In genomic region chr12:26471376-26471775, GRCm38 (mm10) we compare ENCODE assay signal across 23 mouse cellular contexts. TPM values are rescaled to one million over a fixed set of nuclear protein-coding genes. Genes with fewer than 3 reads are reported as not detected.
DNase-seq lines count a peak whose midpoint lies in the region; ATAC-seq and TF ChIP-seq lines count a peak whose summit lies in the region.
"Had no signal": no experiment of that assay in that cellular context is flagged by ENCODE, and none has a peak within 500 bp of the region (broad histone marks: within the 10 kb centered on the region; RNA-seq: fewer than 3 reads in every experiment).

No protein-coding gene starts in this region.

- 0 out of 2 replicates have a peak overlapping the region, but pooled peaks have one; percentile 22 for H3K9ac ChIP-seq in heart, embryonic 11.5 days (ENCODE audit: low read depth, low read length)
- no peak overlapping the region for H3K9ac ChIP-seq in kidney, embryonic 15.5 days
- peak overlapping the region; percentile 16; the same call in 1 of the 2 replicates for H3K9ac ChIP-seq in liver, embryonic 15.5 days
- H3K9ac ChIP-seq: forebrain, embryonic 15.5 days; limb, embryonic 15.5 days had no signal

- H3K36me3 ChIP-seq in heart, embryonic 11.5 days (ENCODE audit: control insufficient read depth, insufficient read depth, low read length), result no peaks in the 10 kb centered on the region
- 0 out of 2 replicates have a peak, but pooled peaks cover 3% of the 10 kb centered on the region for H3K36me3 ChIP-seq in kidney, embryonic 15.5 days
- no peaks in the 10 kb centered on the region; the same call in 1 of the 2 replicates for H3K36me3 ChIP-seq in liver, embryonic 15.5 days (replicated peaks)
- H3K36me3 ChIP-seq: forebrain, embryonic 15.5 days; G1E; limb, embryonic 15.5 days had no signal

- no peak for DNase-seq in heart, postnatal 4 days
- DNase-seq in kidney, adult 8-10 months, result no peak
- no peak for DNase-seq in c-Kit-positive CD71-positive TER-119-positive erythroid progenitor cells, embryonic 14.5 days (ENCODE audit: low spot score)
- DNase-seq: adrenal gland, postnatal 14 days; cerebellum, adult 8-10 months; kidney, postnatal 14 days; layer of hippocampus, postnatal 36 days; lung, postnatal 10 days; right cerebral cortex, postnatal 4 days had no signal

- H3K4me3 ChIP-seq in heart, embryonic 11.5 days (ENCODE audit: low read depth, low read length), result peak overlapping the region; percentile 77
- H3K4me3 ChIP-seq in kidney, embryonic 15.5 days (replicated peaks), result no peak overlapping the region
- H3K4me3 ChIP-seq in bone marrow, adult 2 months (replicated peaks; ENCODE audit: control insufficient read depth, low read depth, low read length), result peak overlapping the region; percentile 66
- peak overlapping the region; percentile 84 for H3K4me3 ChIP-seq in liver, embryonic 15.5 days (replicated peaks)
- H3K4me3 ChIP-seq: forebrain, embryonic 15.5 days; megakaryocyte, embryonic 14.5 days had no signal

- no peak overlapping the region for H3K27ac ChIP-seq in heart, embryonic 11.5 days (ENCODE audit: low read depth, low read length)
- no peak overlapping the region for H3K27ac ChIP-seq in kidney, embryonic 15.5 days
- peak overlapping the region; percentile 16; the same call in 1 of the 2 replicates for H3K27ac ChIP-seq in bone marrow, adult 2 months (ENCODE audit: control insufficient read depth, insufficient read depth, low read depth, low read length, poor library complexity)
- H3K27ac ChIP-seq in liver, embryonic 15.5 days (replicated peaks), result peak overlapping the region; percentile 93
- H3K27ac ChIP-seq: forebrain, embryonic 15.5 days; layer of hippocampus, adult 2 months; limb, embryonic 15.5 days; stomach, postnatal 0 days had no signal

- H3K4me1 ChIP-seq in heart, embryonic 11.5 days (ENCODE audit: control insufficient read depth, insufficient read depth, low read length), result peaks cover 3% of the 10 kb centered on the region; the same call in 1 of the 2 replicates
- H3K4me1 ChIP-seq in kidney, embryonic 15.5 days, result peaks cover 23% of the 10 kb centered on the region
- peaks cover 5% of the 10 kb centered on the region; the same call in 1 of the 2 replicates for H3K4me1 ChIP-seq in bone marrow, adult 2 months (ENCODE audit: control insufficient read depth, insufficient read depth, low read length)
- H3K4me1 ChIP-seq in liver, embryonic 15.5 days (replicated peaks), result peaks cover 74% of the 10 kb centered on the region

- peak overlapping the region; percentile 94 for H3K4me2 ChIP-seq in heart, embryonic 11.5 days
- H3K4me2 ChIP-seq in kidney, embryonic 15.5 days, result peak overlapping the region; percentile 95; the same call in 1 of the 2 replicates
- H3K4me2 ChIP-seq in liver, embryonic 15.5 days, result peak overlapping the region; percentile 98

- H3K27me3 ChIP-seq in heart, embryonic 11.5 days (ENCODE audit: control insufficient read depth, insufficient read depth, low read length), result no peaks in the 10 kb centered on the region; the same call in 1 of the 2 replicates
- H3K27me3 ChIP-seq in kidney, embryonic 15.5 days, result no peaks in the 10 kb centered on the region
- no peaks in the 10 kb centered on the region for H3K27me3 ChIP-seq in liver, embryonic 15.5 days
- H3K27me3 ChIP-seq: forebrain, embryonic 15.5 days; limb, embryonic 15.5 days had no signal

- no peaks in the 10 kb centered on the region for H3K9me3 ChIP-seq in heart, embryonic 11.5 days (replicated peaks; ENCODE audit: control insufficient read depth, low read length)
- no peaks in the 10 kb centered on the region for H3K9me3 ChIP-seq in kidney, embryonic 15.5 days (replicated peaks)
- no peaks in the 10 kb centered on the region for H3K9me3 ChIP-seq in liver, embryonic 15.5 days (replicated peaks)
- H3K9me3 ChIP-seq: forebrain, embryonic 15.5 days; limb, embryonic 15.5 days; megakaryocyte, embryonic 14.5 days had no signal

- no peak for TF ChIP-seq CTCF in bone marrow, adult 2 months (IDR thresholded peaks at IDR 0.05; ENCODE audit: control insufficient read depth, insufficient read depth, low read length)

- TF ChIP-seq POLR2A in bone marrow, adult 2 months (IDR thresholded peaks at IDR 0.05; ENCODE audit: borderline replicate concordance, control insufficient read depth, low read depth, low read length), result no peak

- WGBS in heart, embryonic 11.5 days (ENCODE audit: insufficient replicate concordance), result 69% methylated on average over 3 of the region's 3 CpGs
- WGBS in kidney, embryonic 15.5 days, result 62% methylated on average over 3 of the region's 3 CpGs
- 72% methylated on average over 3 of the region's 3 CpGs for WGBS in bone marrow, adult 2 months
- WGBS in liver, embryonic 15.5 days (ENCODE audit: insufficient replicate concordance), result 56% methylated on average over 3 of the region's 3 CpGs

- no peak for ATAC-seq in heart, embryonic 11.5 days (replicated peaks; ENCODE audit: insufficient number of reproducible peaks, low FRiP score, low TSS enrichment)
- ATAC-seq in kidney, embryonic 15.5 days (replicated peaks; ENCODE audit: low FRiP score), result no peak
- no peak for ATAC-seq in liver, embryonic 15.5 days (ENCODE audit: insufficient read depth)
- ATAC-seq in frontal cortex, adult (ENCODE audit: low TSS enrichment), result no peak
- ATAC-seq: activated CD4-positive, CD25-positive, alpha-beta regulatory T cell, adult 4 months; forebrain, embryonic 15.5 days; inflammation-experienced regulatory T-cells, adult 6 months; midbrain, embryonic 16.5 days had no signal

RNA-seq across cellular contexts. Expression of gene Cmpk2, which starts 2.4 kb away (rescaled TPM):
- 9.1 and 9.3 TPM in 2 replicates for polyA plus RNA-seq in heart, embryonic 11.5 days (2014; fragmentation: Nextera tagmentation; extraction: Ambion mirVana)
- 1 to 10 TPM; 4.0 to 4.2 TPM for total RNA-seq in heart, postnatal 4 days (2021)
- polyA plus RNA-seq in kidney, embryonic 15.5 days (2015; fragmentation: Nextera tagmentation; extraction: Ambion mirVana), result 8.0 and 8.4 TPM in 2 replicates
- polyA plus RNA-seq in bone marrow, adult 2 months (2011; ENCODE audit: insufficient read depth, insufficient read length, low replicate concordance, missing spikeins), result 24.7 and 27.8 TPM in 2 replicates
- polyA plus RNA-seq in liver, embryonic 15.5 days (2015; fragmentation: Nextera tagmentation; extraction: Ambion mirVana), result 9.6 and 10.6 TPM in 2 replicates
- polyA plus RNA-seq: G1E had no signal

RNA-seq across cellular contexts. Expression of gene Rsad2, which starts 15.1 kb away (rescaled TPM):
- 0.13 and 0.20 TPM in 2 replicates for polyA plus RNA-seq in heart, embryonic 11.5 days (2014; fragmentation: Nextera tagmentation; extraction: Ambion mirVana)
- total RNA-seq in heart, postnatal 4 days (2021), result 1 to 10 TPM; 4.3 to 8.2 TPM
- 18.9 and 22.2 TPM in 2 replicates for polyA plus RNA-seq in kidney, embryonic 15.5 days (2015; fragmentation: Nextera tagmentation; extraction: Ambion mirVana)
- polyA plus RNA-seq in bone marrow, adult 2 months (2011; ENCODE audit: insufficient read depth, insufficient read length, low replicate concordance, missing spikeins), result 114 and 157 TPM in 2 replicates
- polyA plus RNA-seq in liver, embryonic 15.5 days (2015; fragmentation: Nextera tagmentation; extraction: Ambion mirVana), result 9.2 and 9.6 TPM in 2 replicates
- polyA plus RNA-seq: G1E had no signal

RNA-seq across cellular contexts. Expression of gene Rnf144a, which starts 56.3 kb away (rescaled TPM):
- polyA plus RNA-seq in heart, embryonic 11.5 days (2014; fragmentation: Nextera tagmentation; extraction: Ambion mirVana), result 4.6 and 7.4 TPM in 2 replicates
- total RNA-seq in heart, postnatal 4 days (2021), result 10 to 100 TPM; 33.6 to 39.6 TPM
- polyA plus RNA-seq in kidney, embryonic 15.5 days (2015; fragmentation: Nextera tagmentation; extraction: Ambion mirVana), result 35.6 and 36.1 TPM in 2 replicates
- 7.6 and 13.2 TPM in 2 replicates for polyA plus RNA-seq in bone marrow, adult 2 months (2011; ENCODE audit: insufficient read depth, insufficient read length, low replicate concordance, missing spikeins)
- polyA plus RNA-seq in liver, embryonic 15.5 days (2015; fragmentation: Nextera tagmentation; extraction: Ambion mirVana), result 2.6 and 3.6 TPM in 2 replicates
- polyA plus RNA-seq: G1E had no signal

Comparison
In these comparisons a context has a peak if more than half of its experiments do, and no peak if none do; other contexts are left out.
1. H3K27ac ChIP-seq: peak in bone marrow, adult 2 months (single experiment) and liver, embryonic 15.5 days (single experiment); none in heart, embryonic 11.5 days (single experiment) and kidney, embryonic 15.5 days (single experiment).
2. Peak in every context shown above with its lines, with median percentiles within 50 percentile points of each other: H3K4me2 ChIP-seq.